Mouse (Mus musculus) liver, embryonic 15.5 days (tissue): ENCODE results near the gene Slc9c1. TPM values are rescaled to one million over a fixed set of nuclear protein-coding genes. Genes with fewer than 3 reads are reported as not detected.
A peak's percentile ranks its signal among the peaks of the same experiment; 100 is the strongest.

Experiments
- ATAC-seq: fragments of 200-750 bp; cut with Nextera tagmentation; 2 replicates; pipeline ENCODE4 v1.8.0; 2017; ENCODE audit warnings: moderate number of reproducible peaks, mild to moderate bottlenecking, moderate library complexity; ENCODE audit not compliant: insufficient read depth
- H3K27ac ChIP-seq: fragments of 300-500 bp; sonication (generic); replicated peaks from 2 replicates; pipeline ENCODE4 v1.5.1; 2015; ENCODE audit warnings: mild to moderate bottlenecking, inconsistent platforms
- H3K27me3 ChIP-seq: fragments of 300-500 bp; sonication (generic); 2 replicates; pipeline ENCODE4 v1.6.1; 2015; ENCODE audit warnings: mild to moderate bottlenecking, inconsistent platforms
- H3K36me3 ChIP-seq: fragments of 300-500 bp; sonication (generic); replicated peaks from 2 replicates; pipeline ENCODE4 v1.6.1; 2015; ENCODE audit warnings: moderate library complexity, mild to moderate bottlenecking, inconsistent platforms
- H3K4me1 ChIP-seq: fragments of 300-500 bp; sonication (generic); replicated peaks from 2 replicates; pipeline ENCODE4 v1.6.1; 2015; ENCODE audit warnings: inconsistent platforms
- H3K4me2 ChIP-seq: fragments of 300-500 bp; sonication (generic); 2 replicates; pipeline ENCODE4 v1.6.1; 2015; ENCODE audit warnings: moderate library complexity, mild to moderate bottlenecking, inconsistent platforms
- H3K4me3 ChIP-seq: fragments of 300-500 bp; sonication (generic); replicated peaks from 2 replicates; pipeline ENCODE4 v1.5.1; 2015; ENCODE audit warnings: mild to moderate bottlenecking, inconsistent platforms
- H3K9ac ChIP-seq: fragments of 300-500 bp; sonication (generic); 2 replicates; pipeline ENCODE4 v1.6.1; 2015; ENCODE audit warnings: moderate library complexity, mild to moderate bottlenecking, inconsistent platforms
- H3K9me3 ChIP-seq: fragments of 300-500 bp; sonication (generic); replicated peaks from 2 replicates; pipeline ENCODE4 v1.6.1; 2016; ENCODE audit warnings: inconsistent platforms
- WGBS: fragments of 180-500 bp; shearing (Covaris S2); methylation state at CpG from one replicate; pipeline ENCODE4 v1.1.7; 2015; ENCODE audit warnings: mixed read lengths; ENCODE audit not compliant: insufficient replicate concordance; 5-methylcytosine and 5-hydroxymethylcytosine counted together
- polyA plus RNA-seq: library from polyadenylated mRNA; unstranded; fragments of >200 nt; fragmentation: Nextera tagmentation; extraction: Ambion mirVana; gene quantifications from 2 replicates; pipeline ENCODE4 v1.2.1, GENCODE M21; 2015

Gene Slc9c1
- polyA plus RNA-seq, 1 experiment from 2014 or later: not detected

- Histone ChIP-seq H3K4me2 (no peak overlapping the region), H3K4me3 (no peak overlapping the region), H3K9ac (no peak overlapping the region), H3K36me3 (no peaks in the 10 kb centered on the region), H3K4me1 (0 out of 2 replicates have a peak, but pooled peaks cover 5% of the 10 kb centered on the region), H3K27me3 (no peaks in the 10 kb centered on the region), H3K27ac (no peak overlapping the region), H3K9me3 (no peaks in the 10 kb centered on the region)
- WGBS: 52% methylated on average over 12 of the region's 12 CpGs
- ATAC-seq: no peak
Measured at GRCm38 (mm10) chr16:45579883-45580282, 44.8 kb downstream of the Slc9c1 start.

GRCm38 (mm10) chr16:45582512-45582911, 47.4 kb downstream of the Slc9c1 start:
- ATAC-seq: no peak
- H3K4me2 ChIP-seq: no peak overlapping the region
- H3K4me1 ChIP-seq: 0 out of 2 replicates have a peak, but pooled peaks cover 5% of the 10 kb centered on the region
- H3K9me3 ChIP-seq: no peaks in the 10 kb centered on the region
- no peaks in the 10 kb centered on the region for H3K36me3 ChIP-seq
- WGBS: 7% methylated on average over 2 of the region's 2 CpGs
- H3K4me3 ChIP-seq: no peak overlapping the region
- H3K27me3 ChIP-seq: no peaks in the 10 kb centered on the region
- H3K9ac ChIP-seq: no peak overlapping the region
- H3K27ac ChIP-seq: no peak overlapping the region

- no peaks in the 10 kb centered on the region for H3K4me1 ChIP-seq
- no peak for ATAC-seq
- H3K9me3 ChIP-seq: no peaks in the 10 kb centered on the region
- 60% methylated on average over 1 of the region's 1 CpGs for WGBS
- no peaks in the 10 kb centered on the region for H3K27me3 ChIP-seq
- no peak overlapping the region for H3K4me3 ChIP-seq
- no peak overlapping the region for H3K9ac ChIP-seq
- H3K27ac ChIP-seq: no peak overlapping the region
- no peaks in the 10 kb centered on the region for H3K36me3 ChIP-seq
- no peak overlapping the region for H3K4me2 ChIP-seq
Measured at GRCm38 (mm10) chr16:45593656-45594055, 58.5 kb downstream of the Slc9c1 start.

GRCm38 (mm10) chr16:45595494-45595893, 60.4 kb downstream of the Slc9c1 start:
- H3K9ac ChIP-seq: no peak overlapping the region
- ATAC-seq: no peak
- H3K27me3 ChIP-seq: no peaks in the 10 kb centered on the region

GRCm38 (mm10) chr16:45608481-45608954, 73.4 kb downstream of the Slc9c1 start:
- Histone ChIP-seq H3K4me3 (no peak overlapping the region), H3K27ac (no peak overlapping the region), H3K4me2 (no peak overlapping the region), H3K9ac (no peak overlapping the region), H3K27me3 (no peaks in the 10 kb centered on the region), H3K9me3 (no peaks in the 10 kb centered on the region), H3K4me1 (peaks cover 3% of the 10 kb centered on the region; the same call in 1 of the 2 replicates), H3K36me3 (no peaks in the 10 kb centered on the region)
- peak; percentile 92 for ATAC-seq
- 29% methylated on average over 4 of the region's 4 CpGs for WGBS

More at GRCm38 (mm10) chr16:45595494-45595893, 60.4 kb downstream of the Slc9c1 start:
- no peaks in the 10 kb centered on the region for H3K4me1 ChIP-seq
- H3K4me2 ChIP-seq: no peak overlapping the region
- no peak overlapping the region for H3K27ac ChIP-seq
- H3K4me3 ChIP-seq: no peak overlapping the region
- H3K9me3 ChIP-seq: no peaks in the 10 kb centered on the region
- no peaks in the 10 kb centered on the region for H3K36me3 ChIP-seq

- Histone ChIP-seq H3K9ac (no peak overlapping the region), H3K4me2 (no peak overlapping the region), H3K9me3 (no peaks in the 10 kb centered on the region), H3K36me3 (no peaks in the 10 kb centered on the region), H3K27me3 (no peaks in the 10 kb centered on the region), H3K27ac (no peak overlapping the region), H3K4me1 (peaks cover 3% of the 10 kb centered on the region; the same call in 1 of the 2 replicates), H3K4me3 (no peak overlapping the region)
- 40% methylated on average over 3 of the region's 3 CpGs for WGBS
- ATAC-seq: no peak
Measured at GRCm38 (mm10) chr16:45609300-45609699, 74.2 kb downstream of the Slc9c1 start.

GRCm38 (mm10) chr16:45610267-45610666, 75.2 kb downstream of the Slc9c1 start, which contains the start of gene Gcsam:
TSS of gene Gcsam (plus strand) at chr16:45610380.
- H3K9me3 ChIP-seq: no peaks in the 10 kb centered on the region
- no peaks in the 10 kb centered on the region for H3K27me3 ChIP-seq
- no peak within 1 kb of the TSS for H3K4me2 ChIP-seq
- ATAC-seq: no peak
- no peak within 1 kb of the TSS for H3K9ac ChIP-seq
- H3K27ac ChIP-seq: no peak within 1 kb of the TSS
- H3K4me3 ChIP-seq: no peak within 1 kb of the TSS
- 13% methylated on average over 4 of the region's 4 CpGs for WGBS
- H3K4me1 ChIP-seq: peaks cover 3% of the 10 kb centered on the region; the same call in 1 of the 2 replicates
- H3K36me3 ChIP-seq: no peaks in the 10 kb centered on the region

- ATAC-seq: no peak
- no peaks in the 10 kb centered on the region for H3K9me3 ChIP-seq
- no peaks in the 10 kb centered on the region for H3K36me3 ChIP-seq
- H3K4me1 ChIP-seq: peaks cover 3% of the 10 kb centered on the region; the same call in 1 of the 2 replicates
- H3K4me3 ChIP-seq: no peak overlapping the region
- no peak overlapping the region for H3K4me2 ChIP-seq
- H3K27ac ChIP-seq: no peak overlapping the region
- no peak overlapping the region for H3K9ac ChIP-seq
- 62% methylated on average over 2 of the region's 2 CpGs for WGBS
- no peaks in the 10 kb centered on the region for H3K27me3 ChIP-seq
Measured at GRCm38 (mm10) chr16:45613247-45613646, 78.1 kb downstream of the Slc9c1 start.

- H3K36me3 ChIP-seq: no peaks in the 10 kb centered on the region
- H3K9ac ChIP-seq: no peak overlapping the region
- H3K4me2 ChIP-seq: no peak overlapping the region
- H3K27me3 ChIP-seq: no peaks in the 10 kb centered on the region
- WGBS: 66% methylated on average over 1 of the region's 1 CpGs
- no peak overlapping the region for H3K27ac ChIP-seq
- peaks cover 4% of the 10 kb centered on the region for H3K4me1 ChIP-seq
- no peaks in the 10 kb centered on the region for H3K9me3 ChIP-seq
- ATAC-seq: no peak
- H3K4me3 ChIP-seq: no peak overlapping the region
Measured at GRCm38 (mm10) chr16:45615944-45616343, 80.8 kb downstream of the Slc9c1 start.

- H3K4me1 ChIP-seq: peaks cover 4% of the 10 kb centered on the region
- no peak overlapping the region for H3K4me3 ChIP-seq
- 30% methylated on average over 8 of the region's 8 CpGs for WGBS
- H3K9ac ChIP-seq: no peak overlapping the region
- H3K4me2 ChIP-seq: no peak overlapping the region
- ATAC-seq: 0 out of 2 replicates have a peak, but pooled peaks have one; percentile 44
- H3K36me3 ChIP-seq: no peaks in the 10 kb centered on the region
- no peak overlapping the region for H3K27ac ChIP-seq
- H3K9me3 ChIP-seq: no peaks in the 10 kb centered on the region
- H3K27me3 ChIP-seq: no peaks in the 10 kb centered on the region
Measured at GRCm38 (mm10) chr16:45619751-45620375, 84.8 kb downstream of the Slc9c1 start.

- no peak overlapping the region for H3K4me3 ChIP-seq
- no peaks in the 10 kb centered on the region for H3K27me3 ChIP-seq
- no peaks in the 10 kb centered on the region for H3K9me3 ChIP-seq
- no peaks in the 10 kb centered on the region for H3K36me3 ChIP-seq
- peaks cover 4% of the 10 kb centered on the region for H3K4me1 ChIP-seq
- H3K4me2 ChIP-seq: no peak overlapping the region
- H3K27ac ChIP-seq: no peak overlapping the region
- ATAC-seq: no peak
- no peak overlapping the region for H3K9ac ChIP-seq
- WGBS: 15% methylated on average over 4 of the region's 4 CpGs
Measured at GRCm38 (mm10) chr16:45623230-45623629, 88.1 kb downstream of the Slc9c1 start.

- WGBS: 20% methylated on average over 2 of the region's 2 CpGs
- H3K27me3 ChIP-seq: no peaks in the 10 kb centered on the region
- H3K4me2 ChIP-seq: no peak overlapping the region
- no peak overlapping the region for H3K4me3 ChIP-seq
- H3K36me3 ChIP-seq: no peaks in the 10 kb centered on the region
- no peak overlapping the region for H3K9ac ChIP-seq
- no peaks in the 10 kb centered on the region for H3K9me3 ChIP-seq
- no peak overlapping the region for H3K27ac ChIP-seq
- ATAC-seq: no peak
- H3K4me1 ChIP-seq: peaks cover under 1% of the 10 kb centered on the region
Measured at GRCm38 (mm10) chr16:45624791-45625190, 89.7 kb downstream of the Slc9c1 start.
